In genomic region chr9:57074822-57075603, GRCm38 (mm10) we compare ENCODE assay signal across 8 mouse cellular contexts. TPM values are rescaled to one million over a fixed set of nuclear protein-coding genes. Genes with fewer than 3 reads are reported as not detected.
DNase-seq lines count a peak whose midpoint lies in the region; ATAC-seq and TF ChIP-seq lines count a peak whose summit lies in the region.

No protein-coding gene starts in this region.

- no peak for TF ChIP-seq CTCF in bone marrow, adult 2 months (IDR thresholded peaks at IDR 0.05; ENCODE audit: control insufficient read depth, insufficient read depth, low read length)
- no peak for TF ChIP-seq CTCF in embryonic fibroblast, embryonic 13.5 days (IDR thresholded peaks at IDR 0.05; ENCODE audit: borderline replicate concordance, insufficient read depth, low read length)

- peak overlapping the region; percentile 89 for H3K27ac ChIP-seq in bone marrow, adult 2 months (ENCODE audit: control insufficient read depth, insufficient read depth, low read depth, low read length, poor library complexity)
- peak overlapping the region; percentile 53 for H3K27ac ChIP-seq in embryonic fibroblast, embryonic 13.5 days (ENCODE audit: insufficient read depth, low read length)
- H3K27ac ChIP-seq in heart, embryonic 13.5 days (replicated peaks): peak overlapping the region; percentile 95

- H3K4me3 ChIP-seq in bone marrow, adult 2 months (replicated peaks; ENCODE audit: control insufficient read depth, low read depth, low read length): peak overlapping the region; percentile 78
- H3K4me3 ChIP-seq in embryonic fibroblast, embryonic 13.5 days (ENCODE audit: insufficient read depth, low read length): peak overlapping the region; percentile 81
- H3K4me3 ChIP-seq in heart, embryonic 13.5 days: peak overlapping the region; percentile 90

- no peak for ATAC-seq in heart, embryonic 13.5 days (ENCODE audit: extremely low read depth, insufficient number of reproducible peaks, low FRiP score, low TSS enrichment)

- no peak for TF ChIP-seq POLR2A in bone marrow, adult 2 months (IDR thresholded peaks at IDR 0.05; ENCODE audit: borderline replicate concordance, control insufficient read depth, low read depth, low read length)
- no peak for TF ChIP-seq POLR2A in embryonic fibroblast, embryonic 13.5 days (IDR thresholded peaks at IDR 0.05; ENCODE audit: low read depth, low read length)

- H3K9ac ChIP-seq in heart, embryonic 13.5 days: peak overlapping the region; percentile 87

- peak; percentile 54 to 68 for DNase-seq in CD8-positive naive resting alpha-beta T cell, adult 2 months (ENCODE audit: low read depth in 2 of 2, low spot score in 2 of 2)
- DNase-seq in kidney, postnatal 10 days: peak; percentile 85
- peak; percentile 84 to 86 for DNase-seq in lung, adult 18-20 months
- DNase-seq in ovary, adult 18-20 months (ENCODE audit: low spot score): peak; percentile 69
- DNase-seq in thymus, postnatal 10 days (ENCODE audit: low spot score in 2 of 2): peak; percentile 60

- H3K4me2 ChIP-seq in heart, embryonic 13.5 days: peak overlapping the region; percentile 81

- no peaks in the 10 kb centered on the region for H3K27me3 ChIP-seq in heart, embryonic 13.5 days (replicated peaks)

- H3K9me3 ChIP-seq in heart, embryonic 13.5 days: no peaks in the 10 kb centered on the region

- WGBS in bone marrow, adult 2 months: 5% methylated on average over 17 of the region's 17 CpGs
- WGBS in heart, embryonic 13.5 days: 8% methylated on average over 17 of the region's 17 CpGs

- H3K4me1 ChIP-seq in bone marrow, adult 2 months (ENCODE audit: control insufficient read depth, insufficient read depth, low read length): no peaks in the 10 kb centered on the region; the same call in 1 of the 2 replicates
- H3K4me1 ChIP-seq in embryonic fibroblast, embryonic 13.5 days (ENCODE audit: control insufficient read depth, insufficient read depth, low read length): no peaks in the 10 kb centered on the region
- peaks cover 35% of the 10 kb centered on the region for H3K4me1 ChIP-seq in heart, embryonic 13.5 days

- H3K36me3 ChIP-seq in heart, embryonic 13.5 days: no peaks in the 10 kb centered on the region

RNA-seq across cellular contexts. Expression of gene Sin3a, which starts 3.2 kb away (rescaled TPM):
- polyA plus RNA-seq in bone marrow, adult 2 months (2011; ENCODE audit: insufficient read depth, insufficient read length, low replicate concordance, missing spikeins): 14.5 and 29.2 TPM in 2 replicates
- 34.3 and 49.7 TPM in 2 replicates for polyA plus RNA-seq in embryonic fibroblast, embryonic 13.5 days (2011; ENCODE audit: insufficient read length, low read depth, missing spikeins)
- polyA plus RNA-seq in heart, embryonic 13.5 days (2015; fragmentation: Nextera tagmentation; extraction: Ambion mirVana): 18.3 and 22.1 TPM in 2 replicates

RNA-seq across cellular contexts. Expression of gene Man2c1, which starts 55.5 kb away (rescaled TPM):
- 59.3 and 101 TPM in 2 replicates for polyA plus RNA-seq in bone marrow, adult 2 months (2011; ENCODE audit: insufficient read depth, insufficient read length, low replicate concordance, missing spikeins)
- 81.2 and 86.1 TPM in 2 replicates for polyA plus RNA-seq in embryonic fibroblast, embryonic 13.5 days (2011; ENCODE audit: insufficient read length, low read depth, missing spikeins)
- polyA plus RNA-seq in heart, embryonic 13.5 days (2015; fragmentation: Nextera tagmentation; extraction: Ambion mirVana): 58.0 and 58.4 TPM in 2 replicates
